Mouse (Mus musculus): Measurements from ENCODE around the gene Osbpl10. TPM values are rescaled to one million over a fixed set of nuclear protein-coding genes. Genes with fewer than 3 reads are reported as not detected.
A peak's percentile ranks its signal among the peaks of the same experiment; 100 is the strongest.

The Osbpl10 gene
- polyA plus RNA-seq, 2 experiments = 3.4 to 8.4 TPM

DNA sequence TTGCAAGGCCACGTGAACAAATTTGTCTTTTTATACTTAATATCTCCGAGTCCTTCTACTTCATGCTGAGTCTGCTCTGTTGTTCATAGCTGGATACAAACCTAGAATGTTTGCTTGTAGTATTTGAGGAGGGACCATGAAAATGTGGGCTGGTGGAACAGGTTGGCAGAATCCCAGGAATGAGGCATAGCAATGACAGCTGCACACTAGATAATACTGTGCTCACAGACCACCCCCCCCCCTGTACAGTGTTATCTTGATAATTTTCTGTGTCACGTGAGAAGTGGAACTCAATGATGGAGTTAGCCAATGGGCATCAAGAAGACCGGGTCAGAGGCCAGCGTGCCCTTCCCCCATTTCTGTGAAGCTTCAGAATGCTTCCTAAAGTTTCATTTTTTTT, 227.8 kb downstream of the Osbpl10 start:
- ATAC-seq (ENCODE audit: low FRiP score, low read depth) (peak; percentile 28; the same call in 1 of the 2 replicates), DNase-seq (ENCODE audit: low spot score) (peak; percentile 71)
- Histone ChIP-seq H3K36me3 (ENCODE audit: control insufficient read depth, insufficient read depth, low read length) (no peaks in the 10 kb centered on the region), H3K27me3 (ENCODE audit: control insufficient read depth, insufficient read depth, low read length) (no peaks in the 10 kb centered on the region), H3K9me3 (ENCODE audit: control insufficient read depth, low read length) (no peaks in the 10 kb centered on the region), H3K9ac (ENCODE audit: low read depth, low read length, severe bottlenecking) (no peak overlapping the region), H3K4me2 (replicated peaks; ENCODE audit: low read depth, low read length, severe bottlenecking) (no peak overlapping the region), H3K4me1 (ENCODE audit: control insufficient read depth, insufficient read depth, low read length) (peaks cover 10% of the 10 kb centered on the region), H3K4me3 (replicated peaks; ENCODE audit: low read length) (no peak overlapping the region), H3K27ac (replicated peaks; ENCODE audit: low read depth, low read length) (no peak overlapping the region)
- 69% methylated on average over 5 of the region's 5 CpGs for WGBS
- no peak for TF ChIP-seq POLR2A (IDR thresholded peaks at IDR 0.05; ENCODE audit: borderline replicate concordance, extremely low read depth, insufficient read depth, insufficient read length)

DNA sequence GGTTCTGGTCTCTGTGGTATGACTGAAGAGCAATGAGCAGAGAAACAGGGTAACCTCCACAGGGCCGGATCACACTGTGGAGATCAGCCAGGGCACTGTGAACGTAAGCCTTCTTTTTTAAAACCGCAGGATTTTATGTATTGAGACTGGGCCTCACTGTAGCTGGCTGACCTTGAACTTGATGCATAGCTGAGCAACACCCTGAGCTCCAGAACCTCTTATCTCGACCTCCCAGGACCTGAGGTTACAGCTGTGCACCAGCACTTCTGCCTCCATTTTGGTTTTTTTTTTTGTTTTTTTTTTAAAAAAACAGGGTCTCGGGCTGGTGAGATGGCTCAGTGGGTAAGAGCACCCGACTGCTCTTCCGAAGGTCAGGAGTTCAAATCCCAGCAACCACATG, 231.4 kb downstream of the Osbpl10 start:
- 88% methylated on average over 7 of the region's 7 CpGs for WGBS
- Histone ChIP-seq H3K27me3 (ENCODE audit: control insufficient read depth, insufficient read depth, low read length) (no peaks in the 10 kb centered on the region), H3K9me3 (ENCODE audit: control insufficient read depth, low read length) (no peaks in the 10 kb centered on the region), H3K4me2 (replicated peaks; ENCODE audit: low read depth, low read length, severe bottlenecking) (no peak overlapping the region), H3K4me1 (ENCODE audit: control insufficient read depth, insufficient read depth, low read length) (peaks cover 14% of the 10 kb centered on the region), H3K36me3 (ENCODE audit: control insufficient read depth, insufficient read depth, low read length) (no peaks in the 10 kb centered on the region), H3K4me3 (replicated peaks; ENCODE audit: low read length) (no peak overlapping the region), H3K27ac (replicated peaks; ENCODE audit: low read depth, low read length) (no peak overlapping the region), H3K9ac (ENCODE audit: low read depth, low read length, severe bottlenecking) (no peak overlapping the region)
- ATAC-seq (ENCODE audit: low FRiP score, low read depth) (no peak), DNase-seq (ENCODE audit: low spot score) (no peak)
- TF ChIP-seq POLR2A (IDR thresholded peaks at IDR 0.05; ENCODE audit: borderline replicate concordance, extremely low read depth, insufficient read depth, insufficient read length) = no peak

DNA sequence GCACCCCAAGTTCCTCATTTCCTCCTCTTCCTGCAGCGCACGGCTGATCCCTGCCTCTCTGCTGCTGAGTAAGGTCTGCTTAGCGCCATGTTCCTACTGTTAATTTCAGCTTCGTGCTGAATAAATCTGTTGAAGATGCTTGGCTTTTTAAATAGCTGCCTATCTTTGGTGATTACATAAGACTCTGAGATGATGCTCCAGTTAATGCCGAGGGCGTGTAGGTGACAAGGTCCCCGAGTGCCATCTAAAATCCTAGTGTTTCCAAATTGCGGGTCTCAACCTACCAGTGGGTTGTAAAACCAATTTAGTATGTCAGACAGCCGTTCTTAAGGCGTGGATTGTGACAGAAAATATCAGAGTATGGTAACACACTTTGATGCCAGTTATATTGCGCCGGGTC, 232.2 kb downstream of the Osbpl10 start:
- Histone ChIP-seq H3K9ac (ENCODE audit: low read depth, low read length, severe bottlenecking) (no peak overlapping the region), H3K4me1 (ENCODE audit: control insufficient read depth, insufficient read depth, low read length) (peaks cover 20% of the 10 kb centered on the region), H3K9me3 (ENCODE audit: control insufficient read depth, low read length) (no peaks in the 10 kb centered on the region), H3K4me3 (replicated peaks; ENCODE audit: low read length) (no peak overlapping the region), H3K27me3 (ENCODE audit: control insufficient read depth, insufficient read depth, low read length) (no peaks in the 10 kb centered on the region), H3K27ac (replicated peaks; ENCODE audit: low read depth, low read length) (no peak overlapping the region), H3K4me2 (replicated peaks; ENCODE audit: low read depth, low read length, severe bottlenecking) (no peak overlapping the region), H3K36me3 (ENCODE audit: control insufficient read depth, insufficient read depth, low read length) (no peaks in the 10 kb centered on the region; the same call in 1 of the 2 replicates)
- WGBS = 75% methylated on average over 12 of the region's 12 CpGs
- DNase-seq (ENCODE audit: low spot score) (no peak), ATAC-seq (ENCODE audit: low FRiP score, low read depth) (no peak)
- TF ChIP-seq POLR2A (IDR thresholded peaks at IDR 0.05; ENCODE audit: borderline replicate concordance, extremely low read depth, insufficient read depth, insufficient read length) = no peak

DNA sequence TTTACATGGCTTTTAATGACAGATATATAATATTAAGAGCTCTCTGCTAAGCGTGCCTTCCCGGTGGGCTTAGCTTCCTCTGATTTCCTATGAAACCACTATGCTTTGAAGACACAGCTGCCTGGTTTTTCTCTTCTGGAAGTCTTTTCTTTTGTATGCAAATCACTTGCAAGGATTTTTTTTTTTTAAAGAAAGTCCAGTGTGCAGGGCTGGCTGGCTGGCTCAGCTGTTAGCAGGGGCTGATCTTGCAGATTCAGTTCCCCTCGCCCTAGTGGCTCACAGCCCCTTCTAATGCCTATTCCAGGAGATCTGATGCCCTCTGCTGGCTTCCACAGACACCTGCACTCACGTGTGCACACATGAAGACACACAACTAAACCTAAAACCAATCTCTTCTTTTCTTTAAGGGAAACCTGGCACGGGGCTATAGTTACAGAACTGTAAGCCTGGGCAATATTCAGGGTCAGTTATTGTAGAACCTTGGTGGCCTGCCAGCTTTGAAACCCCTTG, 235.4 kb downstream of the Osbpl10 start:
- no peak for DNase-seq (ENCODE audit: low spot score)
- no peak for ATAC-seq (ENCODE audit: low FRiP score, low read depth)
- TF ChIP-seq POLR2A (IDR thresholded peaks at IDR 0.05; ENCODE audit: borderline replicate concordance, extremely low read depth, insufficient read depth, insufficient read length) = no peak
- Histone ChIP-seq H3K27me3 (ENCODE audit: control insufficient read depth, insufficient read depth, low read length) (no peaks in the 10 kb centered on the region), H3K4me1 (ENCODE audit: control insufficient read depth, insufficient read depth, low read length) (peaks cover 20% of the 10 kb centered on the region), H3K9me3 (ENCODE audit: control insufficient read depth, low read length) (no peaks in the 10 kb centered on the region), H3K36me3 (ENCODE audit: control insufficient read depth, insufficient read depth, low read length) (no peaks in the 10 kb centered on the region; the same call in 1 of the 2 replicates), H3K4me3 (replicated peaks; ENCODE audit: low read length) (no peak overlapping the region), H3K27ac (replicated peaks; ENCODE audit: low read depth, low read length) (no peak overlapping the region), H3K9ac (ENCODE audit: low read depth, low read length, severe bottlenecking) (no peak overlapping the region), H3K4me2 (replicated peaks; ENCODE audit: low read depth, low read length, severe bottlenecking) (no peak overlapping the region)
- 77% methylated on average over 5 of the region's 5 CpGs for WGBS

DNA sequence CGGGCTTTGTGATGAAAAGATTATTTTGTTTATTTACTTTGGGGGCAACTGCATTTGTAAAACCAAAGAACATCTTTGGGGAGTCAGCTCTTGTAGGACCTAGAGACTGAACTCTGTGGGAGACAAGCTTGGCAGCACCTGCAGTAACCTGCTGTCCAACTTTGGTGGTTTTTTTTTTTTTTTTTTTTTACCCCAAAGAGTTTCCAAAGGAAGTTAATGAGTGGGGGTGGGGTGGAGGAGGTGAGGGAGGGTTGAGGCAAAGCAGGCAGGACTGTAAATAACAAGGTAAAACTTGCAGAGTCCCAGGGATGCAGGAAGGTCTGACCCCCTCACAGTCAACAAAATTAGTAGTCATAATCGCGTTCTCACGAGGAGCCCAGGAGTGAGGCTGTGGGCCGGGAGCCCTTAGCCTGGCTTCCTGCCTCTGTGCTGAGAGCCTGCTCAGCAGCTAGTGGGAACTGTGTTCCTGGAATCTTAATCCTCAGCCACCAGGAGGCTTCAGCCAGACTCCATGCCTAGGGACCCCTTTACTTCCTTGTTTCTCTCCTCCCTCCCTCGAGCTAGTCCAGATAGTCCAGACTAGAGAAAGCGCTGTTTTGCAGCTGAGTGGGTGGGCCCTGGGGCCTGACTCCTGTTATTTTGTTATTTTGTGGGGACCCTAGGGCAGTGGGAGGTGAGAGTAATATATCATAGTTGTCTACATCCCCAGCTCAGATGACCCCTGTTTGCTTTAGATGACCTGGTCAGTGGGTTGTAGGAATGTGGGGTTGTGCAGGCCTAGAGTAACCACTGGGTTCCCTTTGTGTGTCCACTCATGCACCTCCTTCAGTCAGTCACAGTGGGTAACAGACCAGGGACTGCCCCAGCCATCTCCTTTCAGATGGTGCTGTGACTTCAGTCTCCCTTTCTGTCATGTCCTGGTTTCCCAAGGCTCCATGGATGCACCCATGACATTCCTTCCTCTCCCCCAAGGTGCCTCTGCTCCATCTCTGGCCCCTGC, 236.5 kb downstream of the Osbpl10 start:
- no peak for TF ChIP-seq POLR2A (IDR thresholded peaks at IDR 0.05; ENCODE audit: borderline replicate concordance, extremely low read depth, insufficient read depth, insufficient read length)
- Histone ChIP-seq H3K27ac (replicated peaks; ENCODE audit: low read depth, low read length) (0 out of 2 replicates have a peak overlapping the region, but pooled peaks have one; percentile 46), H3K4me1 (ENCODE audit: control insufficient read depth, insufficient read depth, low read length) (peaks cover 20% of the 10 kb centered on the region), H3K9me3 (ENCODE audit: control insufficient read depth, low read length) (no peaks in the 10 kb centered on the region), H3K4me2 (replicated peaks; ENCODE audit: low read depth, low read length, severe bottlenecking) (no peak overlapping the region), H3K4me3 (replicated peaks; ENCODE audit: low read length) (no peak overlapping the region), H3K9ac (ENCODE audit: low read depth, low read length, severe bottlenecking) (no peak overlapping the region), H3K36me3 (ENCODE audit: control insufficient read depth, insufficient read depth, low read length) (no peaks in the 10 kb centered on the region; the same call in 1 of the 2 replicates), H3K27me3 (ENCODE audit: control insufficient read depth, insufficient read depth, low read length) (no peaks in the 10 kb centered on the region)
- peak; percentile 55 for ATAC-seq (ENCODE audit: low FRiP score, low read depth)
- 16% methylated on average over 7 of the region's 7 CpGs for WGBS
- DNase-seq (ENCODE audit: low spot score) = no peak
